Mouse (Mus musculus) subcutaneous adipose tissue, adult 2 months (tissue): Measurements from ENCODE around the gene Rbm18. TPM values are rescaled to one million over a fixed set of nuclear protein-coding genes. Genes with fewer than 3 reads are reported as not detected.

ENCODE experiments used
- polyA plus RNA-seq: library from polyadenylated mRNA; depleted of rRNA; stranded (reverse); fragments of >200 nt; gene quantifications from 2 replicates; pipeline ENCODE4 v1.2.3, GENCODE M21; 2012; ENCODE audit warnings: low replicate concordance; rRNA removed

Gene Rbm18
- 19.3 and 21.7 TPM in 2 replicates for polyA plus RNA-seq

GRCm38 (mm10) chr2:36136300-36136941 is at the start of gene Rbm18, which contains the start of gene Mrrf:
Rbm18 (minus strand) TSS chr2:36136773.
Mrrf (plus strand) TSS chr2:36136389.

GRCm38 (mm10) chr2:36104956-36105741 is 31.4 kb downstream of the Rbm18 start, which contains the start of gene Lhx6:
Lhx6 (minus strand) TSS chr2:36105408.

Other genes with a start within 250 kb of the Rbm18 start
- gene Ttll11, start 156.9 kb downstream of the Rbm18 start, polyA plus RNA-seq: 0.92 and 1.2 TPM in 2 replicates
- gene Ndufa8, start 87.4 kb downstream of the Rbm18 start, polyA plus RNA-seq: 111 and 169 TPM in 2 replicates
- gene Morn5, start 87.3 kb downstream of the Rbm18 start, polyA plus RNA-seq: 1.1 TPM in 1 of 2 replicates, not detected in the other
- 4.7 and 10.7 TPM in 2 replicates for gene Lhx6, start 31.4 kb downstream of the Rbm18 start, polyA plus RNA-seq
- gene Mrrf, start 384 bp downstream of the Rbm18 start, polyA plus RNA-seq: 66.3 and 75.1 TPM in 2 replicates
- gene Ptgs1, start 93.7 kb upstream of the Rbm18 start, polyA plus RNA-seq: 27.4 and 27.5 TPM in 2 replicates
- gene Olfr338, start 236.7 kb upstream of the Rbm18 start, polyA plus RNA-seq: not detected in 2 replicates